Mouse (Mus musculus) CH12.LX (cell line): ENCODE measurements around the gene Mpp2. TPM values are rescaled to one million over a fixed set of nuclear protein-coding genes. Genes with fewer than 3 reads are reported as not detected.

ENCODE experiments used
- DNase-seq: peaks from one replicate; pipeline ENCODE4 v3.0.0-alpha.2; 2013; ENCODE audit errors: extremely low read depth
- H3K27ac ChIP-seq: 2 replicates; pipeline ENCODE4 v1.5.1; 2012; ENCODE audit warnings: low read depth, mild to moderate bottlenecking, control low read depth, moderate library complexity; ENCODE audit not compliant: insufficient read depth
- H3K27me3 ChIP-seq: replicated peaks from 2 replicates; pipeline ENCODE3; 2012; ENCODE audit warnings: inconsistent platforms
- H3K36me3 ChIP-seq, 2 experiments: replicated peaks in 1 of 2; 2 replicates each; pipeline versions ENCODE3 to v1.6.1; 2012; ENCODE audit warnings: inconsistent platforms in 1 of 2, low read length in 1 of 2, mild to moderate bottlenecking in 1 of 2, mixed read lengths in 1 of 2, moderate library complexity in 1 of 2; ENCODE audit not compliant: control insufficient read depth in 1 of 2, insufficient read depth in 1 of 2
- H3K4me1 ChIP-seq, 2 experiments: 2 replicates each; pipeline ENCODE4 v1.6.1; 2012; ENCODE audit warnings: inconsistent platforms in 1 of 2, moderate library complexity in 1 of 2; ENCODE audit not compliant: insufficient read depth in 2 of 2, control insufficient read depth in 1 of 2
- H3K4me2 ChIP-seq: 2 replicates; pipeline ENCODE4 v1.6.1; 2012; ENCODE audit warnings: low read depth, mild to moderate bottlenecking, control low read depth; ENCODE audit not compliant: poor library complexity, insufficient read depth, severe bottlenecking
- H3K4me3 ChIP-seq, 3 experiments: fragments of 150-350 bp in 1 of 3; sonication (generic) in 1 of 3; replicated peaks in 1 of 3; 2 replicates each; pipeline versions ENCODE3 to v1.5.1; 2011 to 2012; ENCODE audit warnings: low read depth in 2 of 3, low read length in 2 of 3, mild to moderate bottlenecking in 2 of 3, moderate library complexity in 2 of 3, control low read depth in 1 of 3, improper control_type of control experiment in 1 of 3, inconsistent platforms in 1 of 3, mixed read lengths in 1 of 3; ENCODE audit not compliant: poor library complexity in 1 of 3
- H3K79me2 ChIP-seq: replicated peaks from 2 replicates; pipeline ENCODE4 v1.6.1; 2012; ENCODE audit warnings: mild to moderate bottlenecking, moderate library complexity; ENCODE audit not compliant: control insufficient read depth, poor library complexity, insufficient read depth, severe bottlenecking; ENCODE audit errors: extremely low read depth
- H3K9ac ChIP-seq: 2 replicates; pipeline ENCODE4 v1.6.1; 2012; ENCODE audit warnings: low read depth, mild to moderate bottlenecking, control low read depth, moderate library complexity; ENCODE audit not compliant: insufficient read depth
- H3K9me3 ChIP-seq: replicated peaks from 2 replicates; pipeline ENCODE3; 2012; ENCODE audit warnings: low read length, inconsistent platforms, mixed read lengths
- CHD1 ChIP-seq: IDR thresholded peaks from 2 replicates; pipeline ENCODE4 v1.6.1; 2012; ENCODE audit warnings: low read depth, low read length, improper control_type of control experiment, inconsistent platforms
- CHD2 ChIP-seq: IDR thresholded peaks from 2 replicates; pipeline ENCODE4 v1.6.1; 2011; ENCODE audit warnings: low read length, improper control_type of control experiment
- CTCF ChIP-seq, 2 experiments: IDR thresholded peaks in 1 of 2; conservative IDR thresholded peaks in 1 of 2; 2 replicates each; pipeline ENCODE4 v1.5.1; 2011 to 2012; ENCODE audit warnings: low read depth in 2 of 2, low read length in 2 of 2, improper control_type of control experiment in 1 of 2, inconsistent platforms in 1 of 2, mild to moderate bottlenecking in 1 of 2, moderate library complexity in 1 of 2
- ELF1 ChIP-seq: IDR thresholded peaks from 2 replicates; pipeline ENCODE4 v1.6.1; 2014; ENCODE audit warnings: low read depth, mild to moderate bottlenecking, inconsistent platforms, low read length, improper control_type of control experiment
- EP300 ChIP-seq: IDR thresholded peaks from 2 replicates; pipeline ENCODE4 v1.6.1; 2011; ENCODE audit warnings: low read length, improper control_type of control experiment
- GABPA ChIP-seq: IDR thresholded peaks from 2 replicates; pipeline ENCODE4 v1.6.1; 2012; ENCODE audit warnings: low read depth, low read length, improper control_type of control experiment, inconsistent platforms; ENCODE audit not compliant: insufficient replicate concordance
- JUN ChIP-seq: IDR thresholded peaks from 2 replicates; pipeline ENCODE4 v1.6.1; 2011; ENCODE audit warnings: low read depth, mild to moderate bottlenecking, low read length, improper control_type of control experiment, moderate library complexity; ENCODE audit not compliant: insufficient read depth
- JUND ChIP-seq: conservative IDR thresholded peaks from 2 replicates; pipeline ENCODE4 v1.6.1; 2011; ENCODE audit warnings: low read depth, low read length, improper control_type of control experiment
- KAT2A ChIP-seq: IDR thresholded peaks from 2 replicates; pipeline ENCODE4 v1.6.1; 2012; ENCODE audit warnings: low read length, improper control_type of control experiment, inconsistent platforms; ENCODE audit not compliant: insufficient replicate concordance
- MAFK ChIP-seq: IDR thresholded peaks from 2 replicates; pipeline ENCODE4 v1.6.1; 2011; ENCODE audit warnings: low read length, improper control_type of control experiment; ENCODE audit not compliant: insufficient replicate concordance
- MEF2A ChIP-seq: IDR thresholded peaks from 2 replicates; pipeline ENCODE4 v1.6.1; 2014; ENCODE audit warnings: low read depth, mild to moderate bottlenecking, inconsistent platforms, low read length, improper control_type of control experiment, borderline replicate concordance
- MYC ChIP-seq: IDR thresholded peaks from 2 replicates; pipeline ENCODE4 v1.6.1; 2011; ENCODE audit warnings: low read depth, mild to moderate bottlenecking, improper control_type of control experiment, low read length
- NRF1 ChIP-seq: IDR thresholded peaks from 2 replicates; pipeline ENCODE4 v1.6.1; 2014; ENCODE audit warnings: low read depth, mild to moderate bottlenecking, inconsistent platforms, low read length, improper control_type of control experiment, moderate library complexity
- POLR2A ChIP-seq: IDR thresholded peaks from 2 replicates; pipeline ENCODE4 v1.6.1; 2011; ENCODE audit warnings: low read depth, mild to moderate bottlenecking, improper control_type of control experiment, low read length
- RAD21 ChIP-seq: IDR thresholded peaks from 2 replicates; pipeline ENCODE4 v1.6.1; 2011; ENCODE audit warnings: low read depth, mild to moderate bottlenecking, low read length, improper control_type of control experiment, moderate library complexity
- SIN3A ChIP-seq: IDR thresholded peaks from 2 replicates; pipeline ENCODE4 v1.6.1; 2012; ENCODE audit warnings: low read length, improper control_type of control experiment, inconsistent platforms
- SMC3 ChIP-seq: IDR thresholded peaks from 2 replicates; pipeline ENCODE4 v1.6.1; 2011; ENCODE audit warnings: low read depth, low read length, improper control_type of control experiment
- UBTF ChIP-seq: IDR thresholded peaks from 2 replicates; pipeline ENCODE4 v1.6.1; 2012; ENCODE audit warnings: low read depth, mild to moderate bottlenecking, inconsistent platforms, low read length, improper control_type of control experiment, moderate library complexity
- USF1 ChIP-seq: IDR thresholded peaks from 2 replicates; pipeline ENCODE4 v1.6.1; 2014; ENCODE audit warnings: low read depth, mild to moderate bottlenecking, inconsistent platforms, low read length, improper control_type of control experiment
- USF2 ChIP-seq: conservative IDR thresholded peaks from 2 replicates; pipeline ENCODE4 v1.6.1; 2011; ENCODE audit warnings: low read depth, low read length, improper control_type of control experiment
- ZC3H11A ChIP-seq: IDR thresholded peaks from 2 replicates; pipeline ENCODE4 v1.6.1; 2012; ENCODE audit warnings: low read depth, mild to moderate bottlenecking, inconsistent platforms, low read length, improper control_type of control experiment
- ZNF384 ChIP-seq: IDR thresholded peaks from 2 replicates; pipeline ENCODE4 v1.6.1; 2012; ENCODE audit warnings: low read depth, low read length, improper control_type of control experiment, inconsistent platforms
- dilution Hi-C: fragments of 300-500 bp; cut with MboI; formaldehyde crosslinking; loops from 2 replicates; pipeline ENCODE4 v1.14.3; 2020; ENCODE audit warnings: low sequenced_read_pairs; ENCODE audit not compliant: extremely low pct_unique_long_range_greater_than_20kb, extremely low pct_ligation_motif_present
- in situ Hi-C: fragments of 300-500 bp; cut with MboI; formaldehyde crosslinking; loops from 3 replicates; pipeline ENCODE4 v1.14.3; 2019; ENCODE audit warnings: low sequenced_read_pairs, low pct_ligation_motif_present, low pct_unique_long_range_greater_than_20kb, mixed read lengths
- polyA plus RNA-seq: library from polyadenylated mRNA; unstranded; fragments of >175 nt; gene quantifications from 2 replicates; pipeline ENCODE4 v1.2.1, GENCODE M21; 2012; ENCODE audit warnings: low read depth; ENCODE audit not compliant: insufficient read length
- total RNA-seq, 2 experiments: library from RNA; depleted of rRNA; stranded (reverse); fragments of 300-350 nt in 1 of 2; fragments of >200 nt in 1 of 2; gene quantifications; 2 replicates each; pipeline ENCODE4 v1.2.3; 2012 to 2014

Gene Mpp2
- total and polyA plus RNA-seq, 3 experiments = 0.35 to 3.1 (median 0.83) TPM

DNA sequence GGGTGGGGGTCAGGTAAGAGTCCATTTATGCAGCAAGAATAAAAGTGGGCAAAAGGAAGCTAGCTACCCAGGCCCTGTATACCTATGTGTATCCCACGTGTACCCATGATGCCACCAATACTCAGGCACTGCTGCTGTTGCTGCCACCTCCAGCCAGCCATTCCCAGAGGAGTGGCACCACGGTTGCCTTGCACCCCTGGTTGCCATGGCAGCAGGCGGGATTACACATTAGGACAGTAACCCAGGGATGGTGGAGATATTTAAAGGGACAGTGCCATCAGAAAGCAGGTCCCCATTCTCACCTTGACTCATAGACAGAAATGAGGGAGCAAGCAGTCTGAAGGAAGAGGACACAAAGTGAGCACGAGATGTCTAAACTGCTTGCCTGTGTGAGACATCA lies 5.1 kb downstream of the Mpp2 start:
- in situ Hi-C loops = no loop called here

DNA sequence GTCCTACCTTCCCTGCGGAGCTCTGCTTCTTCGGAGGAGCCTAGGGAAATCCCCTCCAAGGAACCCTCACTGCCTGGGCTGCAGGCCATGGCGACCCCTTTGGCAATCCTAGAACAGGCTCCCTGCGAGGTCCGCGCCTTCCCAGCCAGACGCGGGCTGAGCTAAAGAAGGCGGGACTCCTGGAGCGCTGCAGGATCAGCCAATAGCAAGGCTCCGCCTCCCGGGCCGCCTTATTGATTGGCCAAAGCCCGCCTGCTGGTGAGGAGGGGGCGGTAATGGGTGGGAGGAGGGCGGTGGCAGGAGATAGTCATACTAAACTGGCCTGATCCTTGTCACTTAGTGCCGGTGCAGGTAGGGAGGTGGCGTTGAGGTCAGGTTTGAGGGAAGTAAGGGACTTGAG lies 6.0 kb downstream of the Mpp2 start:
- Histone ChIP-seq H3K4me2 (no peak overlapping the region), H3K36me3 (no peaks in the 10 kb centered on the region), H3K9ac (no peak overlapping the region), H3K4me1 (peaks cover 3 to 9% of the 10 kb centered on the region in 2 experiments; a peak in 3 of 4 replicates), H3K27me3 (peaks cover 64% of the 10 kb centered on the region), H3K27ac (no peak overlapping the region), H3K4me3 (no peak overlapping the region), H3K79me2 (no peaks in the 10 kb centered on the region), H3K9me3 (peaks cover 18% of the 10 kb centered on the region)
- TF ChIP-seq CHD1 = no peak
- TF ChIP-seq POLR2A = no peak
- no peak for TF ChIP-seq ELF1
- no peak for TF ChIP-seq MEF2A
- no peak for TF ChIP-seq MYC
- no peak for TF ChIP-seq KAT2A
- TF ChIP-seq MAFK = no peak
- no peak for TF ChIP-seq JUN
- TF ChIP-seq SMC3 = no peak
- TF ChIP-seq EP300 = no peak
- TF ChIP-seq JUND = no peak
- no peak for TF ChIP-seq UBTF
- no peak for TF ChIP-seq SIN3A
- no peak for TF ChIP-seq USF1
- TF ChIP-seq USF2 = no peak
- no peak for TF ChIP-seq GABPA
- no peak for TF ChIP-seq CTCF (conservative IDR thresholded peaks at IDR 0.05 in 1 of 2, IDR thresholded peaks at IDR 0.05 in 1 of 2; ENCODE audit: low read depth in 2 of 2, low read length in 2 of 2)
- TF ChIP-seq ZC3H11A = no peak
- TF ChIP-seq NRF1 = no peak
- in situ Hi-C loops = no loop called here
- DNase-seq = no peak
- dilution Hi-C loops = no loop called here

More for the DNA sequence above, 5.1 kb downstream of the Mpp2 start:
- Histone ChIP-seq H3K27me3 (peaks cover 65% of the 10 kb centered on the region), H3K9ac (no peak overlapping the region), H3K9me3 (peaks cover 18% of the 10 kb centered on the region), H3K4me2 (no peak overlapping the region), H3K79me2 (no peaks in the 10 kb centered on the region), H3K27ac (no peak overlapping the region), H3K36me3 (no peaks in the 10 kb centered on the region), H3K4me3 (no peak overlapping the region), H3K4me1 (peaks cover 3 to 18% of the 10 kb centered on the region in 2 experiments; a peak in 3 of 4 replicates)
- DNase-seq = no peak
- TF ChIP-seq CHD2 (no peak), JUND (no peak), RAD21 (no peak), ZNF384 (no peak), USF1 (no peak)
- dilution Hi-C loops = no loop called here
